Mouse (Mus musculus): ENCODE results near the gene Ccl27b.
"Not testable (repeated sequence)": the region's sequence is repeated elsewhere in the genome, so short reads cannot be mapped to it uniquely, and the experiment has no call there.

Ccl27b gene

DNA sequence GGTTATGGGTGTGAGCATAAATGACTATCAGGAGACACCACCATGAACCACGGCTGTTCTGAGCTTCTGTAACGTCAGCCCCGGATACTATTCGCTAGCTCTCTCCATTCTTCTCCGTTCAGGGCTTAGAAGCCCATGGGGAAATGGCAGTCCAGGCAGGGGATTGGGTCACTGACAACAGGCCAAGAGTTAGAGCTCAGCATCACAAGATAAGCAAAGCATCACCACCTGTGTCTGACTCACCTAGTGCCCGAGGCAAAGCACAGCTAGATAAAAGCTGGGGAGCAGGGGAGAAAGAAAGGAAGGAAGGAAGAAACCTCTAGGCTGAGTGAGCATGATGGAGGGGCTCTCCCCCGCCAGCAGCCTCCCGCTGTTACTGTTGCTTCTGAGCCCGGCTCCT is at the start of gene Ccl27b:
Gene Ccl27b (plus strand): TSS at position 301 of the 400 bp plus-strand sequence.
- DNase-seq (ENCODE audit: extremely low read depth, low read depth, low spot score): not testable (repeated sequence)

DNA sequence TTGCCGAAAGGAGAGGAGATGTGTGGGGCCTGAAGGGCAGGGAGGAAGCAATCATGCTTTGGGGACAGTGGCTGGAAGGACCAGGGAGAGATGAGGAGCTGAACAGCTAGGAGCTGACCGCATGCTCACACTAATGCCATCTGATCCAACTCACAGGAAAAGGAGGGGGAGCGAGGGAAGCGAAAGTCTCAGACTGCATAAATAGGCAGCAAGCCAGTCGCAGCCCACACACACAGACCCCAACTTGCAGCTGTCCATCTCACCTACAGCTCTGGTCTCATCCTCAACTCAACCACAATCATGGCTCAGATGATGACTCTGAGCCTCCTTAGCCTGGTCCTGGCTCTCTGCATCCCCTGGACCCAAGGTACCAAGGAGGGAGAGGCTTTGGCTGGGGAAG is 43.2 kb upstream of the Ccl27b start, which contains the start of gene Gm10591:
Gene Gm10591 (plus strand): TSS at position 301 of the 400 bp plus-strand sequence.
- not testable (repeated sequence) for DNase-seq (ENCODE audit: extremely low read depth, low read depth, low spot score)

DNA sequence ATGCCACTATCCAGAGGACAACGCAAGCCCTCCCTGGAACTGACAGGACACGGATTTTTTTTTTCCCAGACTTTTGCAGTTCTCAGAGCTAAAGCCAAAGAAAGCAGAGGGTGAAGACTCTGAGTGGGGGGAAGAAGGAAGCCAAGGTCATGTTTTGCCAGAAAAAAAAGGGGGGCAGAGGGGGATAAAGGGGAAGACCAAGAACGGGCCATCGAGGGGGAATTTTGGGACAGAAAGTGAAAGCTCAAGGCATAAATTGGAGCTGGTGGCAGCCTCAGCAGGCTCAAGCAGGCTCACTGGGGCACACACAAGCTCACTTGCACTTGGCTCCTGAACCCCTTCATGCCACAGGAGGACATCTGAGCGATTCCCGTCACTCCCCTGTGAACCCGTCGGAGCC is 25.6 kb upstream of the Ccl27b start, which contains the start of gene Gm2564:
Gene Gm2564 (plus strand): TSS at position 301 of the 400 bp plus-strand sequence.
- not testable (repeated sequence) for DNase-seq (ENCODE audit: extremely low read depth, low read depth, low spot score)

GRCm38 (mm10) chr4:42661793-42662192 is 6.7 kb downstream of the Ccl27b start, which contains the start of gene Il11ra2:
Gene Il11ra2 (minus strand): TSS chr4:42661893.
- DNase-seq (ENCODE audit: extremely low read depth, low read depth, low spot score): not testable (repeated sequence)

GRCm38 (mm10) chr4:42675415-42675814 is 20.4 kb downstream of the Ccl27b start:
- not testable (repeated sequence) for DNase-seq (ENCODE audit: extremely low read depth, low read depth, low spot score)

GRCm38 (mm10) chr4:42679365-42679764 is 24.3 kb downstream of the Ccl27b start:
- DNase-seq (ENCODE audit: extremely low read depth, low read depth, low spot score): not testable (repeated sequence)

DNA sequence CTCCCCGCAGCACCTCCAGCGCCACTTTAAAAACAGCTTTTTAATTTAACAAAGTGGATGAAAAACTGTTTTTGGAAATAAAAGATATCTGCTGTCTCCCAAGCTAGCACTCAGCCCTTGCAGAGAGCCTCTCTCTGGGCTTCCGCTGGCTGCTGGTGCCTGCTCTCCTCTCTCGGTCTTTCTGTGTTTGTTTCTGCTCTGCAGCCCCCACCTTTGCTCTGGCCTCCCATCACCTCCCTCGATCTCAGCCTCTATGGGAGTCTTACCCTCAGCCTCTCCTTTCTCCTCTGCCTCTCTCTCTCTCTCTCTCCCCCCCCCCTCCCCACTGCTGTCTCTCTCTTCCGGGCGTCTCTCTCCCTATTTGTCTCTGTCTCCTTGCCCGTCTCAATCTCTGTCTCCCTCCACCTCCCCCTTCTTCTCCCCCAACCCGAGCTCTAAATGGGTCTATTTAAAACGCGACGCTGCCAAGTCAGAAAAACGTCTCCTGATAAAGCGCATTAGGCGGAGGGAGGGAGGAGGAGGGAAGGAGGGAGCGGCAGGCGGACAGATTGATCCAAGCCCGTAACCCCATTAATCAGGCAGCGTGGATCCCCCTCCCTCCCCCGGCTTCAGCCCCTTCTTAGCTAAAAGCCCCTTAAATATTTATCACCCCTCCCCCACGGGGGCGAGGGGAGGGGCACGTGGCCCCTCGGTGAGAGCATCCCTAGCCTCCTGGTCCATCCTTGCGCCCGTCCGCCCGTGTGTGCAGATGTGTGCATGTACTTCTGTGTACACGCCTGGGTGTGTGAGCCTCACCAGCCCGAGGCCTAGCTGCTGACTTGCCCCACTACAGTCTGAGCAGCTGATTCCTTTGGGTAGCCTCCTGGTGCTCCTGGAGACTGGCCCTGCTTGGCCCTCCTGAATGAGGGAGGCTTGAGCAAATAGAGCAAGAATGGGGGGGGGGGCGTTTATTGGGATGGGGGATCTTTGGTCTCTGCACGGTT is 25.6 kb downstream of the Ccl27b start:
- DNase-seq (ENCODE audit: extremely low read depth, low read depth, low spot score): not testable (repeated sequence)

DNA sequence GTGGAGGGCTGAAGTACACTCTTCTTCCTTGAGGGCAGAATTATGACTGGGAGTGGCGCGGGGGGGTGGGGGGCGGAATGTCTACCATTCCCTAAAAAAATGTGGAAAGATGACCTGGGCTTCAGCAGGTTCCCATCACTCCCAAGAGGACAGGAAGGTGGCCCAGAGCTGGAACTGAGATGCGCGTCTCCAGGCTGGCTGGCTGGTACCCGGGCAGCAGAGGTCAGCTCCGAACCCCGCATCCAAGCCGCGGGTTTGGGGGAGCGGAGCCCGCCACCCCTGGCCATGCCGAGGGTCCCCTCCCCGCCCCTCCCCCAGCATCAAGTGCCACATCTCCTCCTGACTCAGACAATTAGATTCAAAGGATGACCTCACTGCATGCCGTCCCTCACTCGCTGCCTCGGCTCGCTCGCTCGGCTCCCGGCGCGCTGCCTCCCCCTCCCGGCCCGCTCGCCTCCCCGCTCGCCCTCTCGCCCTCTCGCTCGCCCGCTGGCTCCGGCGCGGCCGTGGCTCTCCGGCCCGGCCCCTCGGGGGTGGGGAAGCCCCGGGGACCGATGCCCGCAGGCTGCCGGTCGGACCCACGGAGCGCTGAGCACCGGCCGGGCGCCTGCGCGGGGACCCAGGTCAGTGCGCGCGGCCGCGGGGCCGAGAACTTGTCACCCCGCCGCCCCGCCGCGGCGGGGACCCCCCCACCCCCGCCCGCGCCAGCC is 26.6 kb downstream of the Ccl27b start:
- not testable (repeated sequence) for DNase-seq (ENCODE audit: extremely low read depth, low read depth, low spot score)

GRCm38 (mm10) chr4:42682183-42682524 is 27.1 kb downstream of the Ccl27b start:
- not testable (repeated sequence) for DNase-seq (ENCODE audit: extremely low read depth, low read depth, low spot score)
